Mouse (Mus musculus) layer of hippocampus, postnatal 14 days (tissue): ENCODE data around the gene Iqcn. TPM values are rescaled to one million over a fixed set of nuclear protein-coding genes. Genes with fewer than 3 reads are reported as not detected.
A peak's percentile ranks its signal among the peaks of the same experiment; 100 is the strongest.

Source experiments
- DNase-seq, 2 experiments: peaks; one replicate each; pipeline ENCODE4 v3.0.0; 2021 to 2022; ENCODE audit warnings: low spot score in 2 of 2, mixed read lengths in 1 of 2
- total RNA-seq, 2 experiments: library from RNA; stranded (reverse); gene quantifications; 2 replicates each; pipeline ENCODE4 v1.2.3; 2021

Gene Iqcn
- total RNA-seq, 2 experiments from 2014 or later, result 0.14 TPM; not detected in 1

DNA sequence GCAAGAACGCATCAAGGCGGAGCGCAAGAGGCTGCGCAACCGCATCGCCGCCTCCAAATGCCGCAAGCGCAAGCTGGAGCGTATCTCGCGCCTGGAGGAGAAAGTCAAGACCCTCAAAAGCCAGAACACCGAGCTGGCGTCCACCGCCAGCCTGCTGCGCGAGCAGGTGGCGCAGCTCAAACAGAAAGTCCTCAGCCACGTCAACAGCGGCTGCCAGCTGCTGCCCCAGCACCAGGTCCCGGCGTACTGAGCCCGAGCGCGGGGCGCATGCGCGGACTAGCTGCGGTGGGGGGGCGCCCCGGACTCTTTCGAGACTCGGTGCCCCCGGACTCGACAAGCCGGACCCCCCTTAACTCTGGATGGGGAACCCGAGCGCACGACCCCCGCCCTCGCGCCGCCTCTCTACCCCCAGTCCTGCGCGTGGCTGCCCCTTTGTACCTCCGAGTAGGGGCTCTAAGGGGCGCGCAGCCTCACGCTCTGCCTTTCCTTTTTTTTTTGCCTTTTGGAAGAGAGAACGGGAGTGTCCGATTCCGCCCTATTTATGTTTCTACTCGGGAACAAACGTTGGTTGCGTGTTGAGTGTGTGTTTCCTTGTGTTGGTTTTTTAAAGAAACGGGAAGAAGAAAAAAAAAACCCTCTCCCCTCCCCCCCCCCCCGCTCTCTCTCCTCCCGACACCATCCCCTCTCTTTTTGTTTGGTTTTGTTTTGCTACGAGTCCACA lies 3.3 kb upstream of the Iqcn start:
- peak; percentile 84 to 88 for DNase-seq

DNA sequence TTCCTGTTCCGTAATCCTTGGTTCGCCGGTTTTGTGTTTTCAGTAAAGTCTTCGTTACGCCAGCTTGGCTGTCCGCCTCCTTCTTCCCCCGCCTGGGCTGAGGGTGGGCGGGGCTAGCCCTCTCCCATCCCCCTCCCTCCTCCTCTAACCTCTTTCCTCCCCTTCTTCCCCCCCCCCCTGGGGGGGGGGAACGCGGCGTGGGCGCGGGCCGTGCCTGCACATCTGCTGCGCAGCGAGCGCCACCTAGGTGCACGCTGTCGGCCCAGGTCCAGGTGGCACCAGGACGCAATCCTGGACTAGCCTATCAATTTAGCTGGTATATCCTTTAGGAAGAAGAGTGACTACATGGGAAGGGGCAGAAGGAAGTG lies 2.7 kb upstream of the Iqcn start:
- DNase-seq, result peak; percentile 82 to 88

DNA sequence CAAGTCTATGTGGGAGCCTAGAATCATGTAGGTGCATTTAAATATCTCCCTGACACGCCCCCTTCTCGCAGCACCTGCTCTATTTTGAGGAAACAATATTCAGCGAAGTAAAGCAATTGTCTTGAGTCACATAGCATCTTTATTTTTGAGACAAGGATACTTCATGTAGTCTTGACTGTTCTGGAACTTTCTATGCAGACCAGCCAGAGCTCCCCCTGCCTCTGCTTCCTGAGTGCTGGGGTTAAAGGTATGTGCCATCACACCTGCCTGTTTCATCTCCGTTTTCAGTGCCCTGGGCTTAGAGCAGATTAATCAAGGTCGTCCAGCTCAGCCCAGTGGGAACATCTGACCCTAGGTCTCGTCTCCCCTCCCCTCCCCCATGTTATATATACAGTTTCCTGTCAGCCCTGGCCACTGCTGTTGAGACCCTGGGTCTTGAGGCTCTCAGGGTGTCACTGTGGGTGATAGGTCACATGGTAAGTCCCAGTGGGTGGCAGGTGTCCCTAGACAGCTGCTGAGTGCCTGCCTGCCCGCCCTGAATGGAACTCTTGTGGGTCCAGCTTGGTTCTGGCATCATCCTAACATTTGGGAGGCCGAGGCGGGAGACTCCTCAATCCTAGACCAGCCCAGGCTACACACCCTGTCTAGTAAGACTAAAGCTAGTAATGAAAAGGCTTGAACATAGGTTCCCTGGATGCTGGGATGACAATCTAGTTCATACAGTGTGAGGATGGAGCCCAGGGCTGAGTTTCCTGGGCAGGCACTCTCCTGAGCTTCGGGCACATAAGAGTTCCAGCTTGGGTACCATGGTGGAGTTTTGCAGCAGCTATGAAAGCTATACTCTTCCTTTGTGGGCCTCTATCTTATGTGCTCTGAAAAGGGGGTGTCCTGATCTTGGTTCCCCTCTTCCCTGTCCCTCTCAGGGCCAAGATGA lies 1.9 kb upstream of the Iqcn start:
- no peak for DNase-seq

DNA sequence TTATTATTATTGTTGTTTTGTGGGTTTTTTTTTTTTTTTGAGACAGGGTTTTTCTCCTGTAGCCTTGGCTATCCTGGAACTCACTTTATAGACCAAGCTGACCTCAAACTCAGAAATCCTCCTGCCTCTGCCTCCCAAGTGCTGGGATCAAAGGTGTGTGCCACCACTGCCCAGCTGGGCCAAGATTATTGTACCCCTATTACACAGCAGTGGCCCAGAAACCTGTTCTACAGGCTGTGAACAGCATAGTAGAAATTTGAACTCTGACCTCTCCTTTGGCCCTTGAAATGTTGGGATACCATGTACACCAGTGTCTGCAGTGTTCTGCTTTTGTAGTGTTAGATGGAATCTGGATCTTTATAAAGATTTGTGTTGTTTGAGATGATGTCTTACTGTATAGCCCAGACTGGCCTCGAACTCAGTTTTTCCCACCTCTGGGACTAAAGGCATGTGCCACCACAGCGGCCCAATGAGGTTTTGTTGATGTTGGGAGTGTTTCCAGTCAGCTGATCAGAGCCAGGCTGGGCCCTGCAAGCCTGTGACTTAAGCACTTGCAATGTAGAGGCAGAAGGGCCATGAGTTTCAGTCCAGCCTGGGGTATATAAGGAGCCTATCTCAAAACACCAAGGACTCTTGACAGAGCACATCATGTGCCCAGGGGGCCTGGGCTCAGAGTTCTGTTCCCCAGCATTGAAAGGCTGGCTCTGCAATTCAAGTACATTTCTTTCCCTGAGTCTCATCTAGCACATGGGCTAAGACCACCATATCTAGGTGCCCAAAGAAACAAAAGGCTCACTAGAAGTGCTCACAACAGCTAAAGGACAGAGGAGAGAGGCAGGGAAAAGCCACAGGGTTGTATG lies 1.0 kb upstream of the Iqcn start:
- DNase-seq, result no peak

DNA sequence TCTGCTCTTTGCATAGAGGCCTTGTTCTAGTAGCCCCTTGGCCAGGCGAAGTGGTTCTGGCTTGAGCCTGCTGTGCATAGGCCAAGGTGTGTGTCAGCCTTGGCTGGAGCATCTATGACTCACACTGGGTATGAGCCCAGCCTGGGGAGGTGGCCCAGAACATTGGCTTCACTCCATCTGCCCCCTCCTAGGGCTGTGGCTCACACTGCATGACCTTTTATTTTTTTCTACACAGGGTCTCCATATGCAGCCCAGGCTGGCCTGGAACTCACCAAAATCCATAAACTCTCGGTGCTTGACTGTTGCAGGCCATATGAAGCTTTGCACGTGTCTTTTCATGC lies 445 bp upstream of the Iqcn start:
- no peak for DNase-seq

DNA sequence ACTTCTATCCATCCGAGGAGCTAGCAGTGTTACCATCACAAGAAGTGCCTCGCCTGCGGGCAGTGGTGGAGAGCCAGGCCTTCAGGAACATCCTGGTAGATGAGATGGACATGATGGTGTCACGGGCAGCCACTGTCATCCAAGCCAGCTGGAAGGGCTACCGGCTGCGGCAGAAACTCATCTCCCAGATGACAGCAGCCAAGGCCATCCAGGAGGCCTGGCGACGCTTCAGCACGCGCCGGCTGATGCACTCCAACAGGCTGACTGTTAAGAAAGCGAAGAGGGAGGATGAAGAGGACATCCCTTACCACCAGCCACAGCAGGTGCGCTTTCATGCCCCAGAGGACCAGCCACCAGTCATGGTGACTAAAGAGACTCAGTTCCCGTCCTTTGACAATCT lies 5.0 kb downstream of the Iqcn start:
- no peak for DNase-seq

DNA sequence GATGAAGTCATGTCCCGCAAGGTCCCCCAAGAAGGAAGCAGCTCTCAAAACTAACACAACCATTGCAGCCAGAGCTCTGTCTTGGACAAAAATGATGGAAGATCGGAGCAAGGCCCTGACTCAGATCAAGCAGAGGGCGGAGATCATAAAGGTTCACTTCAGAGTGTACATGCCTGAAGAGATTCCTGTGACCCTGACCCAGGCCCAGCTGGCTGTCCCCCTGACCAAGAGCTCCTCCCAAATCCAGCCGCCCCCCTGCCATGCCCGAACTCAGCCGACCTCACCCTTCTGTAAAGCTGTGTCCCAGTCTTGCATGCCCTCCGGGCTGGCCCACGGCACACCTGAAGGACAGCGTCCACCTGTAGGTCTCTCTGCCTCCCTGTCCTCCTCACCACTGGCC lies 6.5 kb downstream of the Iqcn start:
- DNase-seq, result no peak

DNA sequence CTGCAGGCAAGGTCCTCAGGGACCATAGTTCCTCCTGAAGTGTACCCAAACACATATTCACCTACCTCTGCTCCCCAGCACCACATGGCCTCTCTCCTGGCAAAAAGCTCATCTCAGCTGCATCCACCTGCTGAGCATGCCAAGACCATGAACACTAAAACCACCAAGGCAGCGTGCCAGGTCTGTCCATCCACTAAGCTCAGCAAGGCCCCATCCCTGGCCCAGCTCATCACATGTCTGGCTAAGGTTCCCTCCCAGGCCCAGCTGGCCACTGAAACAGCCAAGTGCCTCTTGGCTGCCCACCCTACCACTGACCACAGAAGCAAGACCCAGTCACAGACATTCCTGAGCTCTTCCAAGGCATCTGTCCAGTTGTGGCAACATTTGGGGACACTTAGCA lies 7.0 kb downstream of the Iqcn start:
- no peak for DNase-seq

DNA sequence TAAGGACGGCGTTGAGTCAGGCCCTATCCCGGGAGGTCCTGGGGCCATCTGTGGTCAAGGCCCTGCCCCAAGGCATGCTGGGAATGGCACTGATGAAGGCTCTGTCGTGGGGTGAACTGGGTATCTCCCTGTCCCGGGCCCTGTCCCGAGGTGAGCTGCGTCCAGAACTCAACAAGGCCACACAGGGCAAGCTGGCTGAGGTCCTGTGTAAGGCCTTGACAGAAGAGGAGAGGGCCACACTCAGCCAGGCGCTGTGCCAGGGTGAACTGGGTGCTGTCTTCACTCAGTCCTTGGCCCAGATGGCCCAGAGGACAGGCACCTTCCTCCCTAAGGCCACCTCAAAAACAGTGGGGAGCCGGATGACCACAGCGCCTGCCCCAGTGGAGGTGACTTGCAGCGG lies 7.8 kb downstream of the Iqcn start:
- DNase-seq, result no peak

DNA sequence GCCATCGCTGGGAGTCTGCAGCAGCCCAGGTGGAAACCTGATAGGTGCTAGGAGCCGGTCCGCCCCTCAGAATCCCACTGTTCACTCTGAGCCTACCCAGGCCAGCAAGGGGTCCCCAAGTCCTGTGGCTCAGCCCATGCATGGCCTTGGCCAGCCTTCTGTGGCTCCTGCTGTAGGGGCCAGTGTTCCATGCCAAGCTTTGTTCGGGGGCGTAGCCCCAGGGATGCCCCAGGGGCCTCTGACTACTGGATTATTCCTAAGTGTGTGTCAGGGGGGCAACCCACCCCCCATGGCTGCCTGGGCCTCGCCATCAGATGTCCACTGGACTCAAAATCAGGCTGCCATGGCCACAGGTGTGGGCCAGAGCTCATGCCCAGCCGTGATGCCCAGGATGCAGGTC lies 10.7 kb downstream of the Iqcn start:
- DNase-seq, result no peak

DNA sequence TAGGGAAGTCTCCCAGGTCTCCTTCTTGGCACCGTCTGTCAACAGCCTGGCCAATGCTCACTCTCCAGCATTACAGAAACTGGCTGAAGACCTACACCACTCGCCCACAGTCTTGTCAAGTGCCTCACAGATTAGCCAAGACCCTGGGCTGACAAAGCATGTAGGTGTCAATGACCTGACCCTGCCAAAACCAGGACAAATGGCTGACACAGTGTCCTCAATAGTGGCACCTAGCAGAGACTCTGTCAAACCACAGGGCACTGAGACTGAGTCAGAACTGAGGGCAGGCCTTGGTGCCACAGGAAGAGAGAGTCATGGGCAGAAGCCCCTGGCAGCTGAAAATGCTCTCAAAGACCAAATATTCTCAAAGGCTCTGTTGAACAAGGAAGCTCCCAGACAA lies 11.8 kb downstream of the Iqcn start:
- no peak for DNase-seq

DNA sequence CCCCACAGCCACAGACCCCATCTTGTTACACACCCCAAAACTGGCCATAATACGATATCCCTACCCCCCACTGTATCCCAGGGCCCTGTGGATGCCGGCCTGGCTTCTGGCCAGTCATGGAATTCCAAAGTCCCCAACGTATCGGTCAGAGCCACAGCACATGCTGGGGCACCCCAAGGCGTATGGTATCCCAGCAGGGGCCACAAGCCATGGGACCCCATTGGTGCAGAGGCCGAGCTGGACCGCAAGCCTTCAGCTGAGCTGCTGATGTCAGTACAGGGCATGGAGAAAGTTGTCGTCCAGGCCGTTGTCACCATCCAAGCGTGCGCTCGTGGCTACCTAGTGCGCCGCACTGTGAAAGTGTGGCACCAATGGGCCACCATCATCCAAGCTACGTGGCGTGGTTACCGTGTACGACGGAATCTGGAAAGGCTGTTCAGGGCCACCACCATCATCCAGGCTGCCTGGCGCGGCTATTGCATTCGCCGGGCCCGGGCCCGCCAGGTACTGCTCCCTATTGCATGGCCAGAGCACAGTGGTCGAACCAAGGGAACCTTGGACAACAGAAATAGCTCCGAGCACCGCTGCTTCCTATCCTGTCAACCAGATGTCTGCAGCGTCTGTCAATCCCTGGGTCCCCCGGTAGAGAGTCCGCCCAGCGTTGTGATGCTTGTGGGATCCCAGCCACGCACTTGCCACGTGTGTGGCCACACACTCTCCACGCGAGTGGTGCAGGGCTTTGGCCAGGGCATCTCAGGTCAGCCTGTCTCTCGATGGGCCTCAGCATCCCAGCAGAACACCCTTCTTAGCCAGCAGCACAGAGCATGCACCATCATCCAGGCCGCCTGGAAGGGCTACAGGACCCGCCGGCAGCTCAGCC lies 13.5 kb downstream of the Iqcn start:
- DNase-seq, result no peak

DNA sequence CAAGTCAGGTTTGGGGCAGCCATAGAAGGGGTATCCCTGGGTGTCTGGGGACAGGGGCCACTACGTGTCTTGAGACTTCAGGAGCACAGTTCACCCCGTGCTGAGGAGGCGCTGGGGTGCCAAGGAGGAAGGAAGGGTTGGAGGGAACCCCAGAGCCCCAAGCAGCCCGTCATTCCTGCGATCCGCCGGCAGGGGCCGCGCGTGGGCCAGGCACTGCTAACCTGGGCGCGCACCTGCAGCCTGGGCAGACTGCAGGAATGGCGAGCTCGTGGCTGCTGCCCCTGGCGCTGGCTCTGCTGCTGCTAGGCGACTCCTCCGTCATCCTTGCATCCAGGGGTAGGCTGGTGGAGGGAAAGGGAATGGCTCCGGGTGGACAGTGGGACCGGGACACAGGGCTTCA lies 15.0 kb downstream of the Iqcn start, which contains the start of gene Gm3336:
Gene Gm3336 (plus strand): TSS at position 247 of the 400 bp plus-strand sequence.
- DNase-seq, result no peak

DNA sequence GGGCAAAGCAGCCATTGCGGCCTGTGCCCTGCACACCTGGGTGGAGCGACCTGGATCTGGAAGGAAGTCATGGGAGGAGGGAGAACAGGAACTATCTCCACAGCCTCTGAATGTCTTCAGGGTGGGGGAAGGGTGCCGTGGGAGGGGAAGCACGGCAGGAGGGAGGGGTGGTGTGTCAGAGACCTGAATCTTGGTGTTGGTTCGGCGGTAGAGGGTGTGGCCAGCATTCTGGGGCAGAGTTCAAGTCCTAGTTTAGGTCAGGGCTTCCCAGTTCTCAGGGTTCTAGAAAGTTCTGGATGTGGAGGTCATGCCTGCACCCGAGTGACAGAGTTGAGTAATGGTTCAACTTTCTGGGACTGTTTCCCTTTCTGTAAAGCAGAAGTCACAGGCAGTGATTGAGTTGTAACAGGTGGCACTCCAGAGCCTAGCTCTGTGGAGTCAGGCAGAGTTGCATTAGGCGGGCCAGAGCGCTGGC lies 16.6 kb downstream of the Iqcn start:
- DNase-seq, result no peak

DNA sequence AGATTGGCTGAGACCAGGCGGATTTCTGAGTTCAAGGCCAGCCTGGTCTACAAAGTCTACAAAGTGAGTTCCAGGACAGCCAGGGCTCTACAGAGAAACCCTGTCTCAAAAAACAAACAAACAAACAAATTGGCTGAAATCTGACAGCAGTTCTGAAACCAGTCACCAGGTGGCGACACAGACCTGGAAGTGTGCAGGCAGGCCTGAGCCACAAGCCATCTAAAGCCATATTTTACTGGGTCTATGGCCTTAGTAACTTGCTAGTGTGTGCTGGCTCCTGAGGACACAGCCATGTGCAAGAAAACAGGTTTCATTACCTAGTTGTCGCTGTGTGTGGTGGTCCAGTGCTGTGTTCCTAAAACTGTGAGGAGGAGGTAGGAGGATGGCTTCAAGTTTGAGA lies 17.5 kb downstream of the Iqcn start:
- peak; percentile 83 to 86 for DNase-seq

DNA sequence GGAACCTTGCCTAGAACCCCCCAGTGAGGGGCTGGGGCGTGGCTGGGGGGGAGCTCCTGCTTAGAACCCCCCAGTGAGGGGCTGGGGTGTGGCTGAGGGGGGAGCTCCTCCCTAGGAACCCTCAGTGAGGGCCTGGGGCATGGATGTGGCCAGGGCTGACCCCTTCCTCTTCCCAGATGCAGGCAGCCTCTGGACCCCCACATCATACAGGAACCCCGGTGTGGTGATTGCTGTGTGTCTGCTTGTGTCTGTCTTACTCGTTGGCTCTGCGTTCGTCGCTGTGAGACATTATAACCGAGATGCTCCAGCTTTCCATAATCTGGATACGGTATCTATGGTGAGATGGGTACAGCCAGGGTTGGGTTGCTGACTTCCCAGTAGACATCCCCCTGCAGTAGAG lies 18.3 kb downstream of the Iqcn start:
- no peak for DNase-seq

DNA sequence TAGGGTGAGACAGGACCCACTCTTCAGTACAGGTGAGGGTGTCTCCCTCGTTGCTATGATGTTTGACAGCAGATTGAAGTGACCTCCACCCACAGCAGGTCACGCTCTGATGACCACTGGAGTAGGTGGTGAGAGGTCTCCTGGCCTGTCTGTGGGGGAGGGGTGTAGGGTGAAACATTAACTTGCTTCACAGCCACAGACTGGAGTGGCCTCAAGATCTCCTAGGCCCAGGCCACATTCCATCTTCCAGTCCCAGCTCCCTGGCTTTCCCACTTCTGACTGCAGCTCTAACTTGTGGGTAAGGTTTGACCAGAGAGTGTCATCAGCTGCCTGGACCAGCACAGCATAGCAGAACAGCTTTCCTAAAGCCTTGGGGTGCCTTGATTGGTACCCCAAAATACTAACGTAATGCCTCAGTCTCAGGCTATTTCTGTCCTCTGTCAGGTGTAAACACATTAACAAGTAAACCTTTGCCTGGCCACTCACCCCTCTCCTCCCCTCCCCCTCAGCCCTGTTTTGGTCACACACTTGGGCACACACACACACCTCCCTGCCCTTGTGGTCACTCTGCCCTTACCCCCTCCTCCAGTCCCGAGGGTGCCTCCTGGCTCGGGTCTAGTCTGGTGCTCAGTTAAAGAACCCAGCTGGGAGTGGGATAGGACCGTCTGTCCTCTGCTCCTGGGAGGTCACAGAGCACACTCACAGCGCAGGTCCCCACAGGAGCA lies 20.4 kb downstream of the Iqcn start, which contains the start of gene Pde4c:
Gene Pde4c (plus strand): TSS at position 235 of the 725 bp plus-strand sequence.
- no peak for DNase-seq

DNA sequence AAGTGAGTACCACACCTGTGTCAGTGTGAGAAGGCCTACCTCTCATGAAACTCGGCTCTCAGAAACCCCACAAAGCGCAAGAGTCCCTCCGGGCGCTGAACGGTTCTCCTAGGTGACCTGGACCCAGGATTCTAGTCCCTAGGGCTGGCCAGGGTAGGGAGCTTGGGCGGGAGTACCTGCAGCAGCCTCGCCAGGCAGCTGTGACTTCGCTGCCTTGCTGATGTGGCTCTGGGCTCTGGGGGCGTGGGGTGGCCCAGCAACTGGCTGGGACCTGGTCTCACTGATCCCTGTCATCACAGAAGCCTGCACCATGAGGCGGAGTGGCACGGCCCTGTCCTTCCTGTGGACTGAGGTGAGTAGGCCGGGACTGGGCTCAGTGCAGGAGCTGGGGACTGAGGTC lies 21.0 kb downstream of the Iqcn start:
- DNase-seq, result no peak

DNA sequence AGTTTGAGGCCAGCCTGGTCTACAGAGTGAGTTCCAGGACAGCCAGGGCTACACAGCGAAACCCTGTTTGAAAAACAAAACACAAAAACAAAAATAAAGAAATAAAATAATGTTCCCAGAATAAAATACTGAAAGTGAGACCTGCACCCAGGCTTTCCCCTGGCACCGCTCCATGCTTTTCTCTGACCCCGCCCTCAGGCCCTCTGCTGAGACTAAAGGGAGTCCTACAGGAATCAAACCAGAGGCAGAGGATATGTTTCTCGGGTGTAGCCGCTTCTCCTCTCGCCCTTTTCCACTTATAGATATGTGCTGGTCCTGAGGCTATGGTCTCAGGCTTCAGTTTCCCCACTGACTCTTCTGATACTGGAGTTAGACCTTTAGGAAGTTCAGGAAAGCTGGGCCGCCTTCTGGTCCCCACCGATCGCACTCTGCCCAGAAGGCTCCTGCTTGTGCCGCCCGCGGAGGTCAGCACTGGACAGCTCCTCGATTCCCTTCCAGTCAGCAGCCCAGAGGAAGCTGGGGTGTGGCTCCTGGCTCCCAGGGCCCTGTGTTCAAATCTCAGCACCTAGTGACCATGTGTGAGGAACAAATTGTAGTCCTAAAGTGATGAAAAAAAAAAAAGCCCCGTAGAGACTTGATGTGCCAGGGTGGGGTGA lies 22.7 kb downstream of the Iqcn start:
- DNase-seq, result no peak
